Mouse (Mus musculus) lung, adult 2 months (tissue): ENCODE data around the gene Cdk12.

Experiments used
- CTCF ChIP-seq: fragments of 200-500 bp; IDR thresholded peaks from 2 replicates; pipeline ENCODE4 v1.5.1; 2011; ENCODE audit warnings: mild to moderate bottlenecking, low read length, control low read depth; ENCODE audit not compliant: insufficient read depth
- POLR2A ChIP-seq: fragments of 200-500 bp; IDR thresholded peaks from 2 replicates; pipeline ENCODE4 v1.6.1; 2011; ENCODE audit warnings: low read depth, mild to moderate bottlenecking, control low read depth, low read length, borderline replicate concordance; ENCODE audit errors: extremely low read depth

GRCm38 (mm10) chr11:98203351-98203911, 572 bp downstream of the Cdk12 start:
- TF ChIP-seq POLR2A (no peak), CTCF (no peak)
